Comparison of ENCODE assay signal across 8 mouse cellular contexts in genomic region chr17:35978811-35979400, GRCm38 (mm10). TPM values are rescaled to one million over a fixed set of nuclear protein-coding genes. Genes with fewer than 3 reads are reported as not detected.
A peak's percentile ranks its signal among the peaks of the same experiment; 100 is the strongest.
DNase-seq lines count a peak whose midpoint lies in the region; ATAC-seq and TF ChIP-seq lines count a peak whose summit lies in the region.

No protein-coding gene starts in this region.

- H3K36me3 ChIP-seq in neural tube, embryonic 11.5 days (ENCODE audit: control insufficient read depth, insufficient read depth, low read length) = peaks cover 12% of the 10 kb centered on the region
- peaks cover 8% of the 10 kb centered on the region for H3K36me3 ChIP-seq in forebrain, embryonic 16.5 days (ENCODE audit: control insufficient read depth, insufficient read depth)
- H3K36me3 ChIP-seq in small intestine, adult 2 months (ENCODE audit: control insufficient read depth, insufficient read depth, low read length) = peaks cover 23% of the 10 kb centered on the region

- ATAC-seq in neural tube, embryonic 11.5 days (ENCODE audit: insufficient read depth, low FRiP score, low TSS enrichment) = peak; percentile 86
- ATAC-seq in forebrain, embryonic 16.5 days = peak; percentile 86

- TF ChIP-seq POLR2A in small intestine, adult 2 months (IDR thresholded peaks at IDR 0.05; ENCODE audit: low read depth, low read length) = no peak

- WGBS in neural tube, embryonic 11.5 days = under 1% methylated on average over 41 of the region's 41 CpGs
- WGBS in forebrain, embryonic 16.5 days = under 1% methylated on average over 40 of the region's 41 CpGs
- WGBS in small intestine, adult 2 months = under 1% methylated on average over 40 of the region's 41 CpGs

- peak overlapping the region; percentile 56 for H3K4me3 ChIP-seq in neural tube, embryonic 11.5 days (ENCODE audit: low read depth, low read length)
- H3K4me3 ChIP-seq in forebrain, embryonic 16.5 days (replicated peaks; ENCODE audit: low read length) = peak overlapping the region; percentile 97
- peak overlapping the region; percentile 75 for H3K4me3 ChIP-seq in small intestine, adult 2 months (ENCODE audit: low read depth, low read length)

- TF ChIP-seq CTCF in small intestine, adult 2 months (IDR thresholded peaks at IDR 0.05; ENCODE audit: extremely low read depth, insufficient read length, insufficient replicate concordance, low read depth, low read length) = no peak

- peak overlapping the region; percentile 74 for H3K9ac ChIP-seq in neural tube, embryonic 11.5 days (ENCODE audit: low read length)
- peak overlapping the region; percentile 76 for H3K9ac ChIP-seq in forebrain, embryonic 16.5 days (replicated peaks; ENCODE audit: low read depth, low read length)

- H3K9me3 ChIP-seq in neural tube, embryonic 11.5 days (ENCODE audit: control insufficient read depth, low read length) = no peaks in the 10 kb centered on the region
- H3K9me3 ChIP-seq in forebrain, embryonic 16.5 days (ENCODE audit: control insufficient read depth, low read length) = no peaks in the 10 kb centered on the region

- H3K4me1 ChIP-seq in neural tube, embryonic 11.5 days (ENCODE audit: control insufficient read depth, insufficient read depth, low read length) = peaks cover 10% of the 10 kb centered on the region
- peaks cover 17% of the 10 kb centered on the region for H3K4me1 ChIP-seq in forebrain, embryonic 16.5 days (replicated peaks; ENCODE audit: control insufficient read depth, insufficient read depth, low read length)
- peaks cover 11% of the 10 kb centered on the region; the same call in 1 of the 2 replicates for H3K4me1 ChIP-seq in small intestine, adult 2 months (ENCODE audit: control insufficient read depth, insufficient read depth, insufficient read length, low read length)

- peak; percentile 44 for DNase-seq in adrenal gland, adult 8-10 months
- no peak for DNase-seq in adrenal gland, postnatal 25 days
- peak; percentile 92 for DNase-seq in neural tube, embryonic 11.5 days (ENCODE audit: low spot score)
- no peak for DNase-seq in neural tube, embryonic 10.5 days (ENCODE audit: extremely low spot score, low spot score)
- DNase-seq in kidney, postnatal 4 days = peak; percentile 87 to 93
- DNase-seq in lung, postnatal 10 days = peak; percentile 90

- H3K27ac ChIP-seq in neural tube, embryonic 11.5 days (ENCODE audit: low read depth, low read length) = peak overlapping the region; percentile 90
- H3K27ac ChIP-seq in forebrain, embryonic 16.5 days (ENCODE audit: low read length) = peak overlapping the region; percentile 96
- H3K27ac ChIP-seq in small intestine, adult 2 months (ENCODE audit: insufficient read depth, low read depth, low read length) = peak overlapping the region; percentile 65

- no peaks in the 10 kb centered on the region for H3K27me3 ChIP-seq in neural tube, embryonic 11.5 days (ENCODE audit: control insufficient read depth, insufficient read depth, low read length)
- no peaks in the 10 kb centered on the region for H3K27me3 ChIP-seq in forebrain, embryonic 16.5 days (replicated peaks; ENCODE audit: control insufficient read depth, insufficient read depth, low read length)
- no peaks in the 10 kb centered on the region for H3K27me3 ChIP-seq in small intestine, adult 2 months (ENCODE audit: control insufficient read depth, insufficient read depth, low read length)

- peak overlapping the region; percentile 92 for H3K4me2 ChIP-seq in neural tube, embryonic 11.5 days (ENCODE audit: low read depth)
- H3K4me2 ChIP-seq in forebrain, embryonic 16.5 days (ENCODE audit: low read length) = peak overlapping the region; percentile 79

RNA-seq across cellular contexts. Expression of gene Gnl1, which starts 0.7 kb away (rescaled TPM):
- total RNA-seq in adrenal gland, adult 8-10 months (2022) = 10 to 100 TPM; 52.4 to 65.5 (median 59.7) TPM
- total RNA-seq in adrenal gland, postnatal 25 days (2021) = 43.9 and 52.5 TPM in 2 replicates
- polyA plus RNA-seq in neural tube, embryonic 11.5 days (2014; fragmentation: Nextera tagmentation; extraction: Ambion mirVana) = 35.7 and 36.5 TPM in 2 replicates
- polyA plus RNA-seq in forebrain, embryonic 16.5 days (2015; fragmentation: Nextera tagmentation; extraction: Ambion mirVana) = 61.0 and 65.6 TPM in 2 replicates
- polyA plus RNA-seq in small intestine, adult 2 months (2012; rRNA removed) = 13.1 and 24.7 TPM in 2 replicates

RNA-seq across cellular contexts. Expression of gene Prr3, which starts 1.1 kb away (rescaled TPM):
- 10 to 100 TPM; 19.0 to 38.5 (median 27.2) TPM for total RNA-seq in adrenal gland, adult 8-10 months (2022)
- 26.8 and 27.8 TPM in 2 replicates for total RNA-seq in adrenal gland, postnatal 25 days (2021)
- polyA plus RNA-seq in neural tube, embryonic 11.5 days (2014; fragmentation: Nextera tagmentation; extraction: Ambion mirVana) = 39.3 and 44.4 TPM in 2 replicates
- 78.9 and 93.2 TPM in 2 replicates for polyA plus RNA-seq in forebrain, embryonic 16.5 days (2015; fragmentation: Nextera tagmentation; extraction: Ambion mirVana)
- 5.5 and 7.8 TPM in 2 replicates for polyA plus RNA-seq in small intestine, adult 2 months (2012; rRNA removed)

RNA-seq across cellular contexts. Expression of gene Abcf1, which starts 9.3 kb away (rescaled TPM):
- total RNA-seq in adrenal gland, adult 8-10 months (2022) = 100 to 1,000 TPM in 1 of 4 experiments, 10 to 100 TPM in 3; 87.1 to 104 (median 93.9) TPM
- total RNA-seq in adrenal gland, postnatal 25 days (2021) = 99.5 and 116 TPM in 2 replicates
- 103 and 113 TPM in 2 replicates for polyA plus RNA-seq in neural tube, embryonic 11.5 days (2014; fragmentation: Nextera tagmentation; extraction: Ambion mirVana)
- polyA plus RNA-seq in forebrain, embryonic 16.5 days (2015; fragmentation: Nextera tagmentation; extraction: Ambion mirVana) = 88.3 and 89.6 TPM in 2 replicates
- 52.7 and 84.9 TPM in 2 replicates for polyA plus RNA-seq in small intestine, adult 2 months (2012; rRNA removed)

RNA-seq across cellular contexts. Expression of gene H2-T24, which starts 41.5 kb away (rescaled TPM):
- 1 to 10 TPM; 6.0 to 9.2 (median 6.9) TPM for total RNA-seq in adrenal gland, adult 8-10 months (2022)
- 4.6 and 6.4 TPM in 2 replicates for total RNA-seq in adrenal gland, postnatal 25 days (2021)
- 3.5 and 3.6 TPM in 2 replicates for polyA plus RNA-seq in neural tube, embryonic 11.5 days (2014; fragmentation: Nextera tagmentation; extraction: Ambion mirVana)
- polyA plus RNA-seq in forebrain, embryonic 16.5 days (2015; fragmentation: Nextera tagmentation; extraction: Ambion mirVana) = 4.9 and 6.4 TPM in 2 replicates
- polyA plus RNA-seq in small intestine, adult 2 months (2012; rRNA removed) = 0.98 and 5.4 TPM in 2 replicates

RNA-seq across cellular contexts. Expression of gene H2-T23, which starts 53.7 kb away (rescaled TPM):
- 100 to 1,000 TPM in 1 of 4 experiments, 10 to 100 TPM in 3; 65.8 to 110 (median 93.4) TPM for total RNA-seq in adrenal gland, adult 8-10 months (2022)
- 30.5 and 46.6 TPM in 2 replicates for total RNA-seq in adrenal gland, postnatal 25 days (2021)
- 2.7 and 3.0 TPM in 2 replicates for polyA plus RNA-seq in neural tube, embryonic 11.5 days (2014; fragmentation: Nextera tagmentation; extraction: Ambion mirVana)
- polyA plus RNA-seq in forebrain, embryonic 16.5 days (2015; fragmentation: Nextera tagmentation; extraction: Ambion mirVana) = 6.2 and 7.3 TPM in 2 replicates
- polyA plus RNA-seq in small intestine, adult 2 months (2012; rRNA removed) = 268 and 784 TPM in 2 replicates

Comparison
In these comparisons a context has a peak if more than half of its experiments do, and no peak if none do; other contexts are left out.
1. DNase-seq: peak in adrenal gland, adult 8-10 months (single experiment), neural tube, embryonic 11.5 days (single experiment), kidney, postnatal 4 days (2 of 2) and lung, postnatal 10 days (single experiment); none in adrenal gland, postnatal 25 days (single experiment) and neural tube, embryonic 10.5 days (single experiment).
2. Peak in every context shown above with its lines, with median percentiles within 50 percentile points of each other: H3K27ac ChIP-seq and H3K4me3 ChIP-seq.